9 mouse cellular contexts compared by ENCODE assay signal in genomic region chr12:98458944-98459343, GRCm38 (mm10).
"Had no signal": no experiment of that assay in that cellular context is flagged by ENCODE, and none has a peak within 500 bp of the region (broad histone marks: within the 10 kb centered on the region; RNA-seq: fewer than 3 reads in every experiment).

No protein-coding gene starts in this region.

- H3K36me3 ChIP-seq: limb, embryonic 13.5 days; neural tube, embryonic 15.5 days had no signal

- H3K9me3 ChIP-seq: limb, embryonic 13.5 days; midbrain, embryonic 12.5 days; neural tube, embryonic 15.5 days had no signal

- DNase-seq: kidney, postnatal 14 days; layer of hippocampus, postnatal 36 days; lung, adult 18-20 months; thymus, postnatal 36 days had no signal

- H3K4me2 ChIP-seq: limb, embryonic 13.5 days; midbrain, embryonic 12.5 days; neural tube, embryonic 15.5 days had no signal

- H3K4me3 ChIP-seq: limb, embryonic 13.5 days; midbrain, embryonic 12.5 days; myocyte; neural tube, embryonic 15.5 days had no signal

- H3K27me3 ChIP-seq: limb, embryonic 13.5 days; midbrain, embryonic 12.5 days; neural tube, embryonic 15.5 days had no signal

- H3K4me1 ChIP-seq: limb, embryonic 13.5 days; midbrain, embryonic 12.5 days had no signal

- H3K9ac ChIP-seq: limb, embryonic 13.5 days; liver, embryonic 14.5 days; midbrain, embryonic 12.5 days; neural tube, embryonic 15.5 days had no signal

- H3K27ac ChIP-seq: limb, embryonic 13.5 days; liver, embryonic 14.5 days; midbrain, embryonic 12.5 days; neural tube, embryonic 15.5 days had no signal
